Mouse (Mus musculus) cerebellum, postnatal 36 days (tissue): Measurements from ENCODE around the gene Rabl3.
A peak's percentile ranks its signal among the peaks of the same experiment; 100 is the strongest.

Experiments
- DNase-seq, 2 experiments: peaks; one replicate each; pipeline ENCODE4 v3.0.0; 2021 to 2022; ENCODE audit warnings: mixed read lengths in 2 of 2

Gene Rabl3

DNA sequence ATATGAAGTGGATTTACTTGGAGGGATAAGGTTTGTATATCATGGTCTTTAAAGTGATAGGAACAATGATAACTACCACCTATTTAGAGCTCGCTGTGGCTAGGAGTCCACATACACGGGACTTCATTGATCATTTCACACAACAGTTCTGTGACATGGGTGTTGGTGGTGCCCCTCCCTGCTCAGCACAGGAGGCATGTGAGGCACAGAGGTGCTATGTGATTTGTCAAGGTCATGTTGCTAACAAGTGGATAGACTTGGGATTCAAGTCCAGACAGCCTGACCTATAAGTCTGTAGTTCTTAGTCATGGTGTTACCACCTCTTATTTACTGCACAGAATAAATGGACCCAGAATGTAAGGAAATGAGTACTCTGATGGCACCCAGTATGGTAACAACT, 11.3 kb downstream of the Rabl3 start:
- no peak for DNase-seq

DNA sequence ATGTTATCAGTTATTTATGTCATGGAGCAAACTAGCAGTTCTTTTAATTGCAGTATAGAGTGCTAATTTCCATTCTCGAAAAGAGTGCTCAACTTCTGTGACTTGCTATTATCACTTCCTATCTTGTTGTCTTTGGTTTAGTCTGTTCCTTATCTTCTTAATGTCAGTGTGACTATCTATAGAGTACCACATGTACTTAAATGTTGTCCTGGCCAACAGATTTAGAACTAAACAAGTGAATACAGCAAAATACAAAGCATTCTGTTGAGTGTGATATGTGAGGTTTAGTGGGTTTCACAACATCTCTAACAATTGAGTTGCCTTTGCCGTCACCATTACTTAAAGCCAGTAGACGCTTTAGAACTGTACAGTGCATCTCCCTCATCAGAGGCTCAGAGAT, 13.1 kb downstream of the Rabl3 start:
- DNase-seq, result no peak

DNA sequence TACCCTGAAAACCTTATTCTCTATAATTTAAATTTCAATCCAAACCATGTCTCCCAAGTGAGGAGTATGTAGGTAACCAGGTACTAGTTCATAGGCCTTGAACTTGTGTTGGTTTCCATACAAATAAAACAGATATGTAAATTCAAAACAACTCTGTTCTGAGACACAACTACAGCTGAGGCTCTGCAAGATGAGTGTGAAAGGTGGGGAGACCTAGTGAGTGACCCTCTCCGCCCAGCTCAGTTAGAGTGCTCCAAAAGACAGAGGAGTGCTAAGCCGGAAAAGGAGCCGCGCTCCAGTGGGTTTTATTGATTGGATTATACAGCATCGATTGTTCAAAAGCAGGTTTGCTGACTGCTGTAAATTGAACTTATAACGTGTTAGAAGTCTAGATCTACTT, 22.7 kb downstream of the Rabl3 start:
- DNase-seq, result no peak

GRCm38 (mm10) chr16:37562961-37563360, 23.3 kb downstream of the Rabl3 start:
- DNase-seq, result no peak

- no peak for DNase-seq
These were observed 25.4 kb downstream of the Rabl3 start for GRCm38 (mm10) chr16:37565117-37565516.

- DNase-seq, result no peak
These were observed 26.4 kb downstream of the Rabl3 start for GRCm38 (mm10) chr16:37566107-37566506.

GRCm38 (mm10) chr16:37567113-37568050, 27.7 kb downstream of the Rabl3 start:
- DNase-seq, result no peak

DNA sequence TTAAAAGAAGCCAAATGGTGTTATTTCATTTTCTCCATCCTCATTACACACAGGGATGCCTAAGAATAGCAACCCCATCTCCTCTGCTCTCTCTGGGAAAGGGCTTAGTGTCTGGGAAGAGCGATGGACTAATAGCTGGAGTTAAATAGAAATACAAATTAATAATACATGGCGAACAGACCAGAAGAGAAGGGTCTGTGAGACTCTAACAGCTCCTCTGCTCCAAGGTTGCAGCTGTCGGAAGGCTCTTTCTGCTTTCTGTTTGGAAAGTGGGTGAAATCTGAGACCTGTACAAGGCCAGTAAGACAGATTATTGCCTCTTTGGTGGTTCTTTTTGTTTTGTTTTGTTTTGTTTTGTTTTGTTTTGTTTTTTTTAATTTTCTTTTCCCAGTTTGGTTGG, 31.9 kb downstream of the Rabl3 start:
- DNase-seq, result no peak

- no peak for DNase-seq
These were observed 32.6 kb downstream of the Rabl3 start for GRCm38 (mm10) chr16:37572117-37572754.

- no peak for DNase-seq
These were observed 33.4 kb downstream of the Rabl3 start for GRCm38 (mm10) chr16:37573061-37573460.

- no peak for DNase-seq
These were observed 35.6 kb downstream of the Rabl3 start for GRCm38 (mm10) chr16:37575325-37575724.

- no peak for DNase-seq
These were observed 39.9 kb downstream of the Rabl3 start for GRCm38 (mm10) chr16:37579591-37579990.

DNA sequence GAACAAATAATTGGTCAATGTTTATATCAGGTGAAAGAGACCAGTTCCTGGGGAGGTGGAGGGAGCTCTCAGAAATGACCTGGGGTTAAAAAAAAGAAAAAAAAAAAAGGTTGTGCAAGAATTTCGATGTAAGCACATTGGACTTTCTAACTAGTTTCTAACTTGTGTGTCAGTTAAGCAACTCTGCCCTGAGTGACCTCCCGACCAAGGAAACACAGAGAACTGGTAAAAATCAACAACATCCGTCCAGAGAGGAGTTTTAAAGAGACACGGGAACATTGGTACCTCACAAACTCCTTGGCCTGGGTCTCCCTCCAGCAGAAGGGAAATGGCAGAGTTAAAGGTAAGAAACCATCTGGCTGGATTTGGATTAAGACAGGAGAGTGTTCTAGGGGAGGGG, 40.3 kb downstream of the Rabl3 start, which contains the start of gene Hgd:
Gene Hgd (plus strand): TSS at position 160 of the 400 bp plus-strand sequence.
- DNase-seq, result no peak

DNA sequence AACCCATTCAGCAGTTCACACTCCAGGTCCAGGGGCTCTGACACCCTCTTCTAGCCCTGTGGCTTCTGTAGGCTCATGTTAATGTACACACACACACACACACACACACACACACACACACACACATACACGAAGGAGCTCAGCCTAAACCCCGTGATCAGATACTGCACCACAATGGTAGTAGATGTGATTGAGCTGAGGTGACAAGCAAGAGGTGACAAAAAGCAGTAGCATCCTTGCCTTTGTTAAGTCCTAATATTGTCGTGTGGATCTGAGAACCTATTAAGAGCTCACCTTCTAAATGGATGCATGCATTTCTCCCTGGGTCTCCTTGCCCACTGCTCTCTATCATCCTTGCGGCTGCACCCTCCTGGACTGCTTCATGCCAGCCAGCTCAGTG, 41.0 kb downstream of the Rabl3 start:
- no peak for DNase-seq

DNA sequence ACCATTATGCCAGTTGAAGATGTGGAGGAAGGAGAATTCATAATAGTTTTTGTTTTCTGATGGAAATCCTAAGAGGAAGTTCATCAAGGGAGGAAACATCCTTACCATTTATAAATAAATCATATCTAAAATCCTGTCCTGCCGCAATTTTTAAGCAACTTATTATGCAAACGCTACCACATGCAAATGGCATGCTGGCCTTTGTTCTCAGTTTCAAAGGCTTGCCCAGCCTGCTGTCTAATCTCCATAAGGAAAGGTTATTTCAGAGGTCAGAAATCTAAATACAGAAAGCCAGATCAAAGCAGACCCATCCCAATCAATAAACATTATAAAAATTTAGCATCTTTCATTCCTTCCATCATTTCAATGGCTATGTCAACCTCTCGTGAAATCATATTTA, 42.2 kb downstream of the Rabl3 start:
- no peak for DNase-seq

- DNase-seq, result no peak
These were observed 43.6 kb downstream of the Rabl3 start for GRCm38 (mm10) chr16:37583306-37583705.

- DNase-seq, result no peak
These were observed 44.1 kb downstream of the Rabl3 start for GRCm38 (mm10) chr16:37583801-37584200.

- peak; percentile 45 to 58 for DNase-seq
These were observed 44.7 kb downstream of the Rabl3 start for GRCm38 (mm10) chr16:37584218-37585035.

DNA sequence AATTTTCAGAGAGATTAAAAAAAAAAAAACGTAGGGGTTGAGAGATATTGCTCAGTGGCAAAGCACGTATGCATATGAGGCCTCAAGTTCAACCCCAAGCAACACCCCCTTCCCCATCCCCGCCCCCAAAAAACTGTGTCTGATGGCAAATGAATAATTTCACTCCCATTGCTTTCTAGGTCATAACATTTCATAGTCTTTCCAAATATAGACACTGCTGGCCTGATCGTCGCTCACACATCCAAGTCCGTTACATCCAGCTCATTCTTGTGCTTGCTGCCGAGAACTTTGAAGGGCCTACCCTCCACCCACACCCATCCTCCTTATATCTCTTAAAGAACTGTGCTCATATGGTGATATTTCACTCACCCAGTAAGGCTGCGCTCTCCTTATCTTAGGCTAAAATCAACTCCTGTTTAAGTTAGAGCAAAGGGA, 45.5 kb downstream of the Rabl3 start:
- no peak for DNase-seq

DNA sequence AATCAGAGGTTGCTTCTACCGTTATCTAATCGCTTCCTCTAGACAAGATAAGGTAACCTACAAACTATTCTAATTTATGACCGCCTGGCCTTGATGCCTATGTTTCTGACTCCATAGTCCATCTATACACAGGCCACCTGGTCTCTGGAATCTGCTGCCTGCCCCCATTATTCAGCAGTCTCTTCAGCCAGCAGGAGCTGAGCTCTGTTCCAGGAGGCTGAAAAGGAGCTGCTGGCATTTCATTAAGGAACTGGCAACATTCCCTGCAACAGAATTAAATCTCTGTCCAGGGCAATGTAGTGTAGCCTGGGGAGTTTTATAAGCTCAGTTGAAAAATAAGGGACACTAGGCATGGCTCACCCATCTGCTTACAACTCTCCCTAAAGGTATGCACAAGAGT, 51.2 kb downstream of the Rabl3 start:
- peak; percentile 77 to 84 for DNase-seq

DNA sequence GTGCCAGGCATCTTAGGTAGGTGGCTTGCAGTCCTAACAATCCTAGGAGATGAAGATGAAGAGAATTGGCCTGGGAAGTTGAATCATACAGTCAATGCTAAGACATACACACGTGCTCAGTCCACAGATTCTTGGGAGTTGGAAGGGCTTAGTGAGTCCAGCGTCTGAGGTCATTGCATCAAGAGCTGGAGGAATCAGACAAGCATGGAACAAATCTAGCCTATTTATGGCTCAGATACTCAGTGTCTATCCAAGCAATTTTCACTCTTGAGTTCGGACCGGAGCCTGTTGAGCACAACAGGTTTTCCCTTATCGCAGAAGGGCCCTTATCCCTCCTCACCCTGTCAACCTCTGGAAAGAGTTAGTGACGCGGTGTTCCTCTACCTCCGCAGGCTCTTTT, 51.9 kb downstream of the Rabl3 start:
- DNase-seq, result no peak

DNA sequence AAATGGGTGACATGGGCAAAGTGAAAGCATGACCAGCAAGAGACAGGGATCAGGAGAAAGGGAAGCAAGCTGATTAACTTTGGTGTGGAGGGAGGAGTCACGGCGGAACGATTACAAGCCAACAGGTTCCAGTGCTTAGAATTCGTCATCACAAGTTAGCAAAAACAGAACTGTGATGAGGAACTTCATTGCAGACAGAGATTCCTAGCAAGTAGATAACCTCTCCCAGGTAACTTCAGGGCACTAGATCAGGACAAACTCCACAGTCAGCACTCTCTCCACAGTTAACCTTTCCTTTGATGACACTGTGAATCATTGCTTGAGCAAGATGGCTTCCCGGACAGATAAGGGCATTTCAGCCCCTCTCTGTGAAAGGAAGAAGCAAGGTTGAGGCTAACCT, 57.7 kb downstream of the Rabl3 start:
- no peak for DNase-seq

GRCm38 (mm10) chr16:37598463-37598862, 58.8 kb downstream of the Rabl3 start:
- no peak for DNase-seq
